Mouse (Mus musculus) brain, embryonic 14.5 days (tissue): Measurements from ENCODE around the gene Banf2.

Experiments
- CTCF ChIP-seq: fragments of 200-500 bp; IDR thresholded peaks from 2 replicates; pipeline ENCODE4 v1.5.1; 2012; ENCODE audit warnings: inconsistent platforms, mild to moderate bottlenecking, moderate library complexity, borderline replicate concordance; ENCODE audit not compliant: insufficient read depth, insufficient read length; ENCODE audit errors: extremely low read depth
- POLR2A ChIP-seq: fragments of 200-500 bp; IDR thresholded peaks from 2 replicates; pipeline ENCODE4 v1.6.1; 2012; ENCODE audit warnings: mild to moderate bottlenecking, inconsistent platforms, borderline replicate concordance; ENCODE audit not compliant: poor library complexity, insufficient read depth, insufficient read length, severe bottlenecking; ENCODE audit errors: extremely low read depth

DNA sequence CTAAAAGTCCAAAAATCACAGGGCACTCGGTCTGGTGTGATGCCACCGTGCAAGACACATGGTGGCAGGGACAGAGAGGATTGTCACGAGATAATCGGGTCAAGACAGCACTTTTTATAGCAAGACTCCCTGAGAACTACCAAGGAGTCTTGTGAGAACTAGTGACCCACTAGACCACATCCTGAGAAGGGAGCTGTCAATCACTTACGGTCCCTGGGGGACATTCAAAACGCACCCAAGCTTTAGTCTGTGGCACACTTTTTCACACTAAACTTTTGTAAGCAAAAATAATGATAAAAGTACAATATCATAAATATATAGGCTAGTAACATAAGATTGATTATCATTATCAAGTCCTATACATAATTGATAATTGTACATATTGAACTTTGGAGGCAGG is 18.0 kb downstream of the Banf2 start:
- TF ChIP-seq CTCF, result no peak
- no peak for TF ChIP-seq POLR2A
